Mouse (Mus musculus) limb, embryonic 13.5 days (tissue): ENCODE data around the gene Mical3. TPM values are rescaled to one million over a fixed set of nuclear protein-coding genes. Genes with fewer than 3 reads are reported as not detected.
A peak's percentile ranks its signal among the peaks of the same experiment; 100 is the strongest.
"Not testable (repeated sequence)": the region's sequence is repeated elsewhere in the genome, so short reads cannot be mapped to it uniquely, and the experiment has no call there.

Experiments
- ATAC-seq: fragments of 200-750 bp; cut with Nextera tagmentation; 2 replicates; pipeline ENCODE4 v1.8.0; 2017; ENCODE audit warnings: low read depth, moderate number of reproducible peaks, moderate TSS enrichment; ENCODE audit not compliant: low FRiP score
- H3K27ac ChIP-seq: fragments of 300-500 bp; sonication (generic); 2 replicates; pipeline ENCODE4 v1.5.1; 2015; ENCODE audit warnings: inconsistent platforms, mild to moderate bottlenecking, moderate library complexity
- H3K27me3 ChIP-seq: fragments of 300-500 bp; sonication (generic); 2 replicates; pipeline ENCODE4 v1.6.1; 2015; ENCODE audit warnings: mild to moderate bottlenecking, inconsistent platforms
- H3K36me3 ChIP-seq: fragments of 300-500 bp; sonication (generic); 2 replicates; pipeline ENCODE4 v1.6.1; 2015; ENCODE audit warnings: inconsistent platforms, mild to moderate bottlenecking, moderate library complexity
- H3K4me1 ChIP-seq: fragments of 300-500 bp; sonication (generic); 2 replicates; pipeline ENCODE4 v1.6.1; 2015; ENCODE audit warnings: inconsistent platforms
- H3K4me2 ChIP-seq: fragments of 300-500 bp; sonication (generic); replicated peaks from 2 replicates; pipeline ENCODE4 v1.6.1; 2015; ENCODE audit warnings: inconsistent platforms, mild to moderate bottlenecking, moderate library complexity
- H3K4me3 ChIP-seq: fragments of 300-500 bp; sonication (generic); 2 replicates; pipeline ENCODE4 v1.5.1; 2015; ENCODE audit warnings: moderate library complexity, mild to moderate bottlenecking, inconsistent platforms
- H3K9ac ChIP-seq: fragments of 300-500 bp; sonication (generic); 2 replicates; pipeline ENCODE4 v1.6.1; 2015; ENCODE audit warnings: mild to moderate bottlenecking, inconsistent platforms
- H3K9me3 ChIP-seq: fragments of 300-500 bp; sonication (generic); 2 replicates; pipeline ENCODE4 v1.6.1; 2016; ENCODE audit warnings: inconsistent platforms
- WGBS: fragments of 180-500 bp; shearing (Covaris S2); methylation state at CpG from one replicate; pipeline ENCODE4 v1.1.7; 2015; 5-methylcytosine and 5-hydroxymethylcytosine counted together
- polyA plus RNA-seq: library from polyadenylated mRNA; unstranded; fragments of >200 nt; fragmentation: Nextera tagmentation; extraction: Ambion mirVana; gene quantifications from 2 replicates; pipeline ENCODE4 v1.2.1, GENCODE M21; 2015

Gene Mical3
- polyA plus RNA-seq, 1 experiment from 2014 or later, result 11.0 TPM

- H3K27me3 ChIP-seq, ATAC-seq, H3K4me3 ChIP-seq, H3K27ac ChIP-seq, H3K36me3 ChIP-seq, H3K9me3 ChIP-seq, H3K4me1 ChIP-seq, H3K9ac ChIP-seq, H3K4me2 ChIP-seq: not testable (repeated sequence)
- WGBS, result 81% methylated on average over 2 of the region's 2 CpGs
Observed at GRCm38 (mm10) chr6:120924791-120925321, 205.9 kb downstream of the Mical3 start.

GRCm38 (mm10) chr6:120917975-120918374 lies 212.8 kb downstream of the Mical3 start:
- no peaks in the 10 kb centered on the region for H3K36me3 ChIP-seq
- no peak overlapping the region for H3K27ac ChIP-seq
- peaks cover 12% of the 10 kb centered on the region for H3K4me1 ChIP-seq
- H3K4me3 ChIP-seq, result no peak overlapping the region
- H3K9me3 ChIP-seq, result peaks cover 3% of the 10 kb centered on the region; the same call in 1 of the 2 replicates
- H3K9ac ChIP-seq, result no peak overlapping the region
- H3K4me2 ChIP-seq, result no peak overlapping the region
- 30% methylated on average over 3 of the region's 3 CpGs for WGBS
- ATAC-seq, result no peak
- peaks cover 17% of the 10 kb centered on the region for H3K27me3 ChIP-seq

GRCm38 (mm10) chr6:120916972-120917881 lies 213.6 kb downstream of the Mical3 start:
- WGBS, result 22% methylated on average over 12 of the region's 14 CpGs
- peak overlapping the region; percentile 72 for H3K9ac ChIP-seq
- peaks cover 17% of the 10 kb centered on the region for H3K27me3 ChIP-seq
- H3K36me3 ChIP-seq, H3K27ac ChIP-seq, ATAC-seq, H3K9me3 ChIP-seq: not testable (repeated sequence)
- H3K4me3 ChIP-seq, result peak overlapping the region; percentile 68
- H3K4me1 ChIP-seq, result peaks cover 12% of the 10 kb centered on the region
- H3K4me2 ChIP-seq, result peak overlapping the region; percentile 96

- Histone ChIP-seq H3K36me3 (no peaks in the 10 kb centered on the region), H3K4me1 (peaks cover 12% of the 10 kb centered on the region), H3K9me3 (no peaks in the 10 kb centered on the region), H3K9ac (peak within 1 kb of the TSS; percentile 72), H3K27ac (no peak within 1 kb of the TSS), H3K4me3 (peak within 1 kb of the TSS; percentile 68), H3K27me3 (peaks cover 17% of the 10 kb centered on the region), H3K4me2 (peak within 1 kb of the TSS; percentile 96)
- peak; percentile 92 for ATAC-seq
- under 1% methylated on average over 67 of the region's 67 CpGs for WGBS
Observed at GRCm38 (mm10) chr6:120916074-120916971, 214.5 kb downstream of the Mical3 start, which contains the start of gene Bid. Bid (minus strand) TSS chr6:120916853.

GRCm38 (mm10) chr6:120915649-120915975 lies 215.2 kb downstream of the Mical3 start:
- 25% methylated on average over 2 of the region's 2 CpGs for WGBS
- H3K36me3 ChIP-seq, result no peaks in the 10 kb centered on the region
- H3K27me3 ChIP-seq, result peaks cover 17% of the 10 kb centered on the region
- no peak overlapping the region for H3K27ac ChIP-seq
- H3K9ac ChIP-seq, result no peak overlapping the region
- peak overlapping the region; percentile 96 for H3K4me2 ChIP-seq
- peak overlapping the region; percentile 68 for H3K4me3 ChIP-seq
- ATAC-seq, result no peak
- H3K9me3 ChIP-seq, result no peaks in the 10 kb centered on the region
- H3K4me1 ChIP-seq, result peaks cover 12% of the 10 kb centered on the region

- H3K27ac ChIP-seq, result no peak overlapping the region
- peaks cover 12% of the 10 kb centered on the region for H3K4me1 ChIP-seq
- no peak for ATAC-seq
- H3K4me3 ChIP-seq, result no peak overlapping the region
- no peaks in the 10 kb centered on the region for H3K36me3 ChIP-seq
- H3K9me3 ChIP-seq, result no peaks in the 10 kb centered on the region
- H3K9ac ChIP-seq, result no peak overlapping the region
- peaks cover 17% of the 10 kb centered on the region for H3K27me3 ChIP-seq
- H3K4me2 ChIP-seq, result peak overlapping the region; percentile 96
- 43% methylated on average over 9 of the region's 9 CpGs for WGBS
Observed at GRCm38 (mm10) chr6:120914911-120915648, 215.7 kb downstream of the Mical3 start.

GRCm38 (mm10) chr6:120914533-120914910 lies 216.3 kb downstream of the Mical3 start:
- Histone ChIP-seq H3K4me3 (no peak overlapping the region), H3K27me3 (peaks cover 17% of the 10 kb centered on the region), H3K36me3 (no peaks in the 10 kb centered on the region), H3K4me1 (peaks cover 12% of the 10 kb centered on the region), H3K9ac (no peak overlapping the region), H3K9me3 (no peaks in the 10 kb centered on the region), H3K4me2 (no peak overlapping the region), H3K27ac (no peak overlapping the region)
- 82% methylated on average over 4 of the region's 4 CpGs for WGBS
- no peak for ATAC-seq

- H3K9ac ChIP-seq, result no peak overlapping the region
- H3K36me3 ChIP-seq, result no peaks in the 10 kb centered on the region
- H3K9me3 ChIP-seq, result no peaks in the 10 kb centered on the region
- peaks cover 12% of the 10 kb centered on the region for H3K4me1 ChIP-seq
- H3K27ac ChIP-seq, result no peak overlapping the region
- H3K4me3 ChIP-seq, result no peak overlapping the region
- no peak for ATAC-seq
- WGBS, result 76% methylated on average over 8 of the region's 8 CpGs
- H3K4me2 ChIP-seq, result no peak overlapping the region
- peaks cover 17% of the 10 kb centered on the region for H3K27me3 ChIP-seq
Observed at GRCm38 (mm10) chr6:120913783-120914182, 217.0 kb downstream of the Mical3 start.

GRCm38 (mm10) chr6:120912931-120913330 lies 217.9 kb downstream of the Mical3 start:
- H3K4me3 ChIP-seq, result no peak overlapping the region
- H3K9me3 ChIP-seq, result no peaks in the 10 kb centered on the region
- ATAC-seq, result no peak
- peaks cover 12% of the 10 kb centered on the region for H3K4me1 ChIP-seq
- no peak overlapping the region for H3K27ac ChIP-seq
- H3K36me3 ChIP-seq, result no peaks in the 10 kb centered on the region
- no peak overlapping the region for H3K9ac ChIP-seq
- H3K27me3 ChIP-seq, result peaks cover 17% of the 10 kb centered on the region
- H3K4me2 ChIP-seq, result no peak overlapping the region
- WGBS, result 47% methylated on average over 2 of the region's 2 CpGs

GRCm38 (mm10) chr6:120911213-120912007 lies 219.4 kb downstream of the Mical3 start:
- Histone ChIP-seq H3K4me1 (peaks cover 12% of the 10 kb centered on the region), H3K27me3 (peaks cover 17% of the 10 kb centered on the region), H3K36me3 (no peaks in the 10 kb centered on the region), H3K4me3 (no peak overlapping the region), H3K9me3 (no peaks in the 10 kb centered on the region), H3K9ac (no peak overlapping the region), H3K4me2 (no peak overlapping the region), H3K27ac (no peak overlapping the region)
- WGBS, result 75% methylated on average over 13 of the region's 13 CpGs
- no peak for ATAC-seq

GRCm38 (mm10) chr6:120909501-120909900 lies 221.3 kb downstream of the Mical3 start:
- Histone ChIP-seq H3K4me2 (no peak overlapping the region), H3K36me3 (no peaks in the 10 kb centered on the region), H3K4me1 (no peaks in the 10 kb centered on the region), H3K27me3 (0 out of 2 replicates have a peak, but pooled peaks cover under 1% of the 10 kb centered on the region), H3K9me3 (no peaks in the 10 kb centered on the region), H3K27ac (no peak overlapping the region), H3K9ac (no peak overlapping the region), H3K4me3 (no peak overlapping the region)
- 89% methylated on average over 3 of the region's 3 CpGs for WGBS
- ATAC-seq, result no peak
